Mouse (Mus musculus): ENCODE results near the gene Eif2s2. TPM values are rescaled to one million over a fixed set of nuclear protein-coding genes. Genes with fewer than 3 reads are reported as not detected.
"Not testable (repeated sequence)": the region's sequence is repeated elsewhere in the genome, so short reads cannot be mapped to it uniquely, and the experiment has no call there.

Eif2s2 gene
- polyA plus RNA-seq, 1 experiment from 2014 or later: 66.2 TPM

DNA sequence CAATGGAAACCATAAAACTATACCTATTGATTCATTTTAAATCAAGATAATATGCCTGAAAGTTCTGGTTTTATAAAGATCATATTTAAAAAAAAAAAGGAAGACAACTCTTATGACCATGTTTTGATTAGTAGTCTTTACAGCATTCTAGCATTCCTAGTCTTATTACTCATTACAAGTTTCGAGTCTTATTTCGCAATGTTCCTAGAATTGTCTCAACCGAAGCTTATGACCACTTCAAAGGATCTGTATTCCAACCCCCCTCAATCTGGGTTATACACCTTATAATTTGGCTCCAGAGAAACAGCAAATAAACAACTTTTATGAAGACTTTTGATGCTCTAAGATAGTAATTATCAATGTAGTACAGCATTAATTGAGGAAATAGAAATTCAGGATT lies 9.4 kb upstream of the Eif2s2 start:
- Histone ChIP-seq H3K9me3 (ENCODE audit: control insufficient read depth, low read length) (no peaks in the 10 kb centered on the region), H3K27ac (ENCODE audit: low read length) (no peak overlapping the region), H3K9ac (replicated peaks; ENCODE audit: low read depth, low read length) (no peak overlapping the region), H3K27me3 (replicated peaks; ENCODE audit: control insufficient read depth, insufficient read depth, low read length) (0 out of 2 replicates have a peak, but pooled peaks cover 2% of the 10 kb centered on the region), H3K4me2 (ENCODE audit: low read length) (no peak overlapping the region), H3K36me3 (ENCODE audit: control insufficient read depth, insufficient read depth) (no peaks in the 10 kb centered on the region), H3K4me1 (replicated peaks; ENCODE audit: control insufficient read depth, insufficient read depth, low read length) (no peaks in the 10 kb centered on the region), H3K4me3 (replicated peaks; ENCODE audit: low read length) (no peak overlapping the region)
- 92% methylated on average over 3 of the region's 3 CpGs for WGBS
- ATAC-seq: no peak

DNA sequence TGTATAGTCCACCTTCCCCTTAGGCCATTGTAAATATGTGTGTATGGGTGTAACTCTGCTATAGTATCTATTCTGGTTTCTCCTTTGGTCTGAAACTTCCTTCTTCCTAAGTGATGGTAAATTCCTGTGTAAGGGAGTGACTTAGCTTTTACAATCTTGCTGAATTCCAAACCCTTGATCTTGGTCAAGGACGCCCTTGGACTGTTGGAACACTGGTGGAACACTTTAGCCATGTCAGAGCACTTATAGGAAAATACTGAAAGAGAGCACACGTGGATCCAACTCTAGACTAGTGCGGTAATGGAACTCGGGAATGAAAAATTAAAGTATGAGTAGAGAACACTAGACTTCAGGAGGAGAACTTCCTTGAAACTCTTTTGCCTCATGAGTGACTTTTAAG lies 6.7 kb upstream of the Eif2s2 start:
- H3K9ac ChIP-seq (replicated peaks; ENCODE audit: low read depth, low read length); H3K4me1 ChIP-seq (replicated peaks; ENCODE audit: control insufficient read depth, insufficient read depth, low read length); ATAC-seq; H3K9me3 ChIP-seq (ENCODE audit: control insufficient read depth, low read length); H3K27ac ChIP-seq (ENCODE audit: low read length); H3K4me3 ChIP-seq (replicated peaks; ENCODE audit: low read length); H3K4me2 ChIP-seq (ENCODE audit: low read length); H3K36me3 ChIP-seq (ENCODE audit: control insufficient read depth, insufficient read depth); H3K27me3 ChIP-seq (replicated peaks; ENCODE audit: control insufficient read depth, insufficient read depth, low read length): not testable (repeated sequence)
- 82% methylated on average over 4 of the region's 4 CpGs for WGBS

DNA sequence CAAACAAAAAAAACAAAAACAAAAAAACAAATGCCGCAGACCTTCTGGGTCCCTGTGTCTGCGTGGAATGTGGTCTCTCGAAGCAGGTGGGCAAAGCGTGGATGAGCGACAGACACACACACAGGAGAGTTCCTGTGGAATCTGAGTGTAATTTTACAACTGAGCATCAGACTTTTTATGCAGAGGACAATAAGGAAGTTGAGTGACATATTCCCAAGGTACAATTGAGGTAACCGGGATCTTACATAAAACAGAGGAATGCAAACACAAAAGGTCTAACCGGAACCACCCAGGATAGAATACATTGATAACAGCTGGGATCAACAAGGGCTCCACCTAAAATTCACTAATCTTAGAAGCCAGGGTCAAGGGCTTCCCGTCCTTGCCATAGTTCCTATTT lies 6.3 kb upstream of the Eif2s2 start:
- not testable (repeated sequence) for H3K9ac ChIP-seq (replicated peaks; ENCODE audit: low read depth, low read length); H3K4me3 ChIP-seq (replicated peaks; ENCODE audit: low read length); H3K27me3 ChIP-seq (replicated peaks; ENCODE audit: control insufficient read depth, insufficient read depth, low read length); H3K9me3 ChIP-seq (ENCODE audit: control insufficient read depth, low read length); H3K36me3 ChIP-seq (ENCODE audit: control insufficient read depth, insufficient read depth); H3K4me1 ChIP-seq (replicated peaks; ENCODE audit: control insufficient read depth, insufficient read depth, low read length); ATAC-seq; H3K27ac ChIP-seq (ENCODE audit: low read length); H3K4me2 ChIP-seq (ENCODE audit: low read length)
- 92% methylated on average over 8 of the region's 8 CpGs for WGBS

DNA sequence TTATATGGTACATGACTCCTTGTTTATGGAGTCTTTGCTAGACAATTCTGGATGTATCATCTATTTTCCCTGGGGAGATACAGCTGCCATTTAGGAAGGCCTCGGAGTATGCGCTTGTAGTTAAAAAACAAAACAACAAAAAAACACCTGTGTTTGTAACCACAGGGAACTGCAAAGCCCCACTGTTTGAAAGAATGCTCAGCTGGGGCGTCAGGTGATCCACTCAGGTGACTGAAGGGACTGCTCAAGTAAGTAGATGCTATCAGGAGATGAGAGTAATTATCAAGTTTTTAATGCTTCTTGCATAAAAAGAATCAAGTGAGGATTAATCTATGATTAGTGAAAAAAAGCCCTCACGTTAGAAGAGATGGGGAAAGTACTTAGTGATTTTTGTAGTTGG lies 813 bp upstream of the Eif2s2 start:
- Histone ChIP-seq H3K36me3 (ENCODE audit: control insufficient read depth, insufficient read depth) (no peaks in the 10 kb centered on the region), H3K4me2 (ENCODE audit: low read length) (no peak overlapping the region), H3K27ac (ENCODE audit: low read length) (no peak overlapping the region), H3K4me3 (replicated peaks; ENCODE audit: low read length) (no peak overlapping the region), H3K4me1 (replicated peaks; ENCODE audit: control insufficient read depth, insufficient read depth, low read length) (peaks cover 17% of the 10 kb centered on the region), H3K9me3 (ENCODE audit: control insufficient read depth, low read length) (no peaks in the 10 kb centered on the region), H3K27me3 (replicated peaks; ENCODE audit: control insufficient read depth, insufficient read depth, low read length) (peaks cover 4% of the 10 kb centered on the region; the same call in 1 of the 2 replicates), H3K9ac (replicated peaks; ENCODE audit: low read depth, low read length) (no peak overlapping the region)
- WGBS: 67% methylated on average over 4 of the region's 4 CpGs
- no peak for ATAC-seq

DNA sequence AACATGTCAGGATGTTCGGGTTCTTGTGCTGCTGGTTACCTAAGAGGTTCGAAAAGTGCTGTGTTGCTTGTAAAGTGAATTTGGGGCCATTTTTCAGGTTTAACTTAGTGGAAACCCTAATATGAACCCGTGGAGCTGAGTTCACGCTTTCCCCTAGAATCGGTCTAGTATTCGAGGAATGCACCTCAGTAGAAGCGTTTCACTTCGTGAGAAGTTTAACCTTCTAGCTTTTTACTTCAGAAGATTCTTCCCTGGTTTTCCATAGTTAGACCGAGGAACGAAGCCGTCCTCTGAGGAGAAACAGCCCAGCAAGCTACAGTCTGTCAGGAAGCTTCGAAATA lies 280 bp upstream of the Eif2s2 start:
- 13% methylated on average over 12 of the region's 12 CpGs for WGBS
- peaks cover 3% of the 10 kb centered on the region; the same call in 1 of the 2 replicates for H3K27me3 ChIP-seq (replicated peaks; ENCODE audit: control insufficient read depth, insufficient read depth, low read length)
- peak overlapping the region; percentile 61 for H3K4me2 ChIP-seq (ENCODE audit: low read length)
- H3K4me3 ChIP-seq (replicated peaks; ENCODE audit: low read length): peak overlapping the region; percentile 98
- peak overlapping the region; percentile 31; the same call in 1 of the 2 replicates for H3K9ac ChIP-seq (replicated peaks; ENCODE audit: low read depth, low read length)
- no peaks in the 10 kb centered on the region for H3K36me3 ChIP-seq (ENCODE audit: control insufficient read depth, insufficient read depth)
- peak; percentile 34 for ATAC-seq
- no peaks in the 10 kb centered on the region for H3K9me3 ChIP-seq (ENCODE audit: control insufficient read depth, low read length)
- peaks cover 17% of the 10 kb centered on the region for H3K4me1 ChIP-seq (replicated peaks; ENCODE audit: control insufficient read depth, insufficient read depth, low read length)
- no peak overlapping the region for H3K27ac ChIP-seq (ENCODE audit: low read length)

DNA sequence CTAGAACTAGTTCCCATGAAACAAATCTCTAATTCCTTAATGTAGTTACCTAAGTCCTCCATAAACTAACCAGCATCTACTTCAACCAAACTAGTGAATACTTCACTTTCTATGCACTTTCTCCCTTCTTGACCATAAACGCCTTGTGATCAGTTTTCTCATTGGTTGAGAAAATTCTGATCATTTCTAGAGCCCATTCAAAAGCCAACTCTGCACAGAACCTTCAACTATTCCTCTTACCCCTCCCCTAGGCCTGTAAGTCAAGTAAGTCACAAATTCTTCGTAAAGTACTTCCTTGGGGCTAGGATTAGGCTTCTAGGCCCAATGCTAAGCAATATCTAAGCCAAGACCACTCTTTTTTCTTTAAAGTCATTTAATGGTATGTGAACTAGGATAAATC lies 1.1 kb downstream of the Eif2s2 start:
- H3K4me2 ChIP-seq (ENCODE audit: low read length): peak overlapping the region; percentile 70
- peaks cover 2% of the 10 kb centered on the region; the same call in 1 of the 2 replicates for H3K27me3 ChIP-seq (replicated peaks; ENCODE audit: control insufficient read depth, insufficient read depth, low read length)
- no peaks in the 10 kb centered on the region for H3K9me3 ChIP-seq (ENCODE audit: control insufficient read depth, low read length)
- peak overlapping the region; percentile 84 for H3K9ac ChIP-seq (replicated peaks; ENCODE audit: low read depth, low read length)
- no peak for ATAC-seq
- 17% methylated on average over 2 of the region's 2 CpGs for WGBS
- peaks cover 17% of the 10 kb centered on the region for H3K4me1 ChIP-seq (replicated peaks; ENCODE audit: control insufficient read depth, insufficient read depth, low read length)
- H3K36me3 ChIP-seq (ENCODE audit: control insufficient read depth, insufficient read depth): peaks cover 6% of the 10 kb centered on the region; the same call in 1 of the 2 replicates
- no peak overlapping the region for H3K27ac ChIP-seq (ENCODE audit: low read length)
- H3K4me3 ChIP-seq (replicated peaks; ENCODE audit: low read length): peak overlapping the region; percentile 98

DNA sequence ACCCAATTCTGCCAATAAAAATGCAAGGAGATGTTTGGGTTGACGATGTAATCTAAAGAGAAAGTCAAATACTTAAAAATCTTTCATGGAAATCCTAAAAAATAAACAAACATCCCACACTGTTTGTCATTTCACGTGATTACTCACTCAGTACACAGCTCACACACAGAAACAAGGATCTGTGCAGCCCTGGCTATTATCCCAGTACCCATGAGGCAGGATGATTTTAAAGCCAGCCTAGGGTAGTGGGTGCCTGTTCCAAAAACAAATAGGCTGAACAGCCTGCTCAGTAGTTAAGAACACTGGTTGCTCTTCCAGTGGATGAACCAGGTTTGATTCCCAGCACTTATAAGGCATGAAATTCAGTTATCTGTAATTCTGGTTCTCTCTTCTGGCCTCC lies 16.1 kb downstream of the Eif2s2 start:
- no peak overlapping the region for H3K4me2 ChIP-seq (ENCODE audit: low read length)
- H3K9ac ChIP-seq (replicated peaks; ENCODE audit: low read depth, low read length): no peak overlapping the region
- no peaks in the 10 kb centered on the region for H3K9me3 ChIP-seq (ENCODE audit: control insufficient read depth, low read length)
- H3K36me3 ChIP-seq (ENCODE audit: control insufficient read depth, insufficient read depth): peaks cover 26% of the 10 kb centered on the region
- H3K27me3 ChIP-seq (replicated peaks; ENCODE audit: control insufficient read depth, insufficient read depth, low read length): no peaks in the 10 kb centered on the region
- ATAC-seq: no peak
- H3K27ac ChIP-seq (ENCODE audit: low read length): no peak overlapping the region
- H3K4me1 ChIP-seq (replicated peaks; ENCODE audit: control insufficient read depth, insufficient read depth, low read length): no peaks in the 10 kb centered on the region
- no peak overlapping the region for H3K4me3 ChIP-seq (replicated peaks; ENCODE audit: low read length)
- WGBS: 78% methylated on average over 2 of the region's 2 CpGs

DNA sequence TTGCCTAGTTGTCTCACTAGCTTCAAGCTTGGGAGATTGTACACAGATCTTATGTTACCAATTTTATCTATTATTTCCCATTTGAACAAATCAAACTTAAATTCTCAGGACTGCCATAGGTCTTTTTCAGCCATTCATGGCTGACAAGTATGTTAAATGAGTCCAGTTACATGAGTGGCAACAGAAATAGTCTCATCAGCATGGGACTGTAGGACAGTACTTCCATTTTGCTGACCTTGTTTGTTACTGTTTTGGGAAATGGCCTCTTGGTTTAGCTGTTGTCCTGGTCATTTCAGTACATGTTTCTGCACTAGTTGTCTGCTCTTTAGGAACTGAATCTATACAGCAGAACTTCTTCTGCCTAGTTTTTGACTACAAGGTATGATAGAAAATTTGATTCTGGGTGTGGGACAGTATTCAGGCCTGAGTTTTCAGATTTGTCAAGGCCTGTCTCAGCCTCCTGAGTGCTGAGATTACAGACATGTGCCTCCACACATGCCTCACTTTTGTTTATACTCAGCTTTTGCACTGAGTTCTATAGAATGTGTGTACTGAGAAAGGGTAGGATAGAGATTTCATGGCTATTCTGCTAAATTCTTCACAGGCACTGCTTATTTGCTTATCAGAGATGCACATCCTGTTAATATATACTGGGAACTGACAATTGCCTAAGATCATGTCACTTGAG lies 22.6 kb downstream of the Eif2s2 start:
- no peak for ATAC-seq
- H3K9me3 ChIP-seq (ENCODE audit: control insufficient read depth, low read length): no peaks in the 10 kb centered on the region
- H3K9ac ChIP-seq (replicated peaks; ENCODE audit: low read depth, low read length): no peak overlapping the region
- H3K27ac ChIP-seq (ENCODE audit: low read length): no peak overlapping the region
- H3K27me3 ChIP-seq (replicated peaks; ENCODE audit: control insufficient read depth, insufficient read depth, low read length): no peaks in the 10 kb centered on the region
- no peaks in the 10 kb centered on the region for H3K4me1 ChIP-seq (replicated peaks; ENCODE audit: control insufficient read depth, insufficient read depth, low read length)
- H3K36me3 ChIP-seq (ENCODE audit: control insufficient read depth, insufficient read depth): peaks cover 39% of the 10 kb centered on the region
- no peak overlapping the region for H3K4me2 ChIP-seq (ENCODE audit: low read length)
- H3K4me3 ChIP-seq (replicated peaks; ENCODE audit: low read length): no peak overlapping the region

DNA sequence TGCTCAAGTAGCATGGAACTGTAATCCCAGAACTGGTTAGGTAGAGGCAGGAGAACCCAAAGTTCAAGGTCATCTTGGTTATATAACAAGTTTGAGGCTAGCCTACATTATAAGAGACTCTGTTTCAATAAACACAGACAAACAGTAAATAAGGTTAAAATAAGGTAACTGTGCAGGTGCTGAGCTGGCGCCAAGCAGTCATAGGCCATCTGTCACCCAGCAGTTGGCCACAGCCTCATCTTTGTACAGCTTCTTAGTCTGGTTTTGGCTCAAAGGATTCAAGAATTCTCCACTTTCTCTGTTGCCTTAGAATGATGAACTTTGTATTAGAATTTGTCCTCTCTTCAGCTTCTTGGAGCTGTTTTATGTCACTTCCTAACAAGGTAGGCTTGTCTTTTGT lies 24.6 kb downstream of the Eif2s2 start:
- Histone ChIP-seq H3K27ac (ENCODE audit: low read length) (no peak overlapping the region), H3K27me3 (replicated peaks; ENCODE audit: control insufficient read depth, insufficient read depth, low read length) (no peaks in the 10 kb centered on the region), H3K4me3 (replicated peaks; ENCODE audit: low read length) (no peak overlapping the region), H3K4me1 (replicated peaks; ENCODE audit: control insufficient read depth, insufficient read depth, low read length) (no peaks in the 10 kb centered on the region), H3K9ac (replicated peaks; ENCODE audit: low read depth, low read length) (no peak overlapping the region), H3K36me3 (ENCODE audit: control insufficient read depth, insufficient read depth) (peaks cover 43% of the 10 kb centered on the region), H3K4me2 (ENCODE audit: low read length) (no peak overlapping the region), H3K9me3 (ENCODE audit: control insufficient read depth, low read length) (no peaks in the 10 kb centered on the region)
- 76% methylated on average over 1 of the region's 1 CpGs for WGBS
- no peak for ATAC-seq

DNA sequence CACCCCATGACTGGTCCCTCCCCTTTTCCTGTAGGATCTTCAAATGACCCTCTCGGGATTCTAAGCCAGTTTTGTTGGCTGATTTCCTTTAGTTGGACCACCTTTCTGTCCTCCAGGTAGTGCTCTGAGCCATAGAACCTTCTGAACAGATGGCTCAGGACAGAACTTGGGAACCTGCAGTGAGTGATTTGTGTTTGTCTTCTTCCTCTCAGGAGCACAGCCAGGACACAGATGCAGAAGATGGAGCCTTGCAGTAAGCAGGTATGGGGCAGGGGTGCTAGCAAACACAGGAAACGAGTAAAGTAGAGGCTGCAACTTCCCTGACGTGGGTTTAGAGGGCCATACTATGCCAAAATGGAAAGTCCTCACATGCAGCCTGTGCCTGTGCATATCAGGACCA lies 27.0 kb downstream of the Eif2s2 start:
- WGBS: 85% methylated on average over 3 of the region's 3 CpGs

More for the DNA sequence above, 27.0 kb downstream of the Eif2s2 start:
- Histone ChIP-seq H3K36me3 (ENCODE audit: control insufficient read depth, insufficient read depth) (peaks cover 38% of the 10 kb centered on the region), H3K4me3 (replicated peaks; ENCODE audit: low read length) (no peak overlapping the region), H3K27me3 (replicated peaks; ENCODE audit: control insufficient read depth, insufficient read depth, low read length) (no peaks in the 10 kb centered on the region), H3K9ac (replicated peaks; ENCODE audit: low read depth, low read length) (no peak overlapping the region), H3K4me1 (replicated peaks; ENCODE audit: control insufficient read depth, insufficient read depth, low read length) (no peaks in the 10 kb centered on the region), H3K9me3 (ENCODE audit: control insufficient read depth, low read length) (no peaks in the 10 kb centered on the region), H3K27ac (ENCODE audit: low read length) (no peak overlapping the region), H3K4me2 (ENCODE audit: low read length) (no peak overlapping the region)
- ATAC-seq: no peak

Measured in forebrain, embryonic 16.5 days (tissue).